Mouse (Mus musculus): ENCODE measurements at regions not wholly inside any gene's neighbourhood (a gene's known extent, or its start where the extent isn't known, plus 50 kb on each side); places are given as distances from the start of the nearest gene placed in this dataset.

DNA sequence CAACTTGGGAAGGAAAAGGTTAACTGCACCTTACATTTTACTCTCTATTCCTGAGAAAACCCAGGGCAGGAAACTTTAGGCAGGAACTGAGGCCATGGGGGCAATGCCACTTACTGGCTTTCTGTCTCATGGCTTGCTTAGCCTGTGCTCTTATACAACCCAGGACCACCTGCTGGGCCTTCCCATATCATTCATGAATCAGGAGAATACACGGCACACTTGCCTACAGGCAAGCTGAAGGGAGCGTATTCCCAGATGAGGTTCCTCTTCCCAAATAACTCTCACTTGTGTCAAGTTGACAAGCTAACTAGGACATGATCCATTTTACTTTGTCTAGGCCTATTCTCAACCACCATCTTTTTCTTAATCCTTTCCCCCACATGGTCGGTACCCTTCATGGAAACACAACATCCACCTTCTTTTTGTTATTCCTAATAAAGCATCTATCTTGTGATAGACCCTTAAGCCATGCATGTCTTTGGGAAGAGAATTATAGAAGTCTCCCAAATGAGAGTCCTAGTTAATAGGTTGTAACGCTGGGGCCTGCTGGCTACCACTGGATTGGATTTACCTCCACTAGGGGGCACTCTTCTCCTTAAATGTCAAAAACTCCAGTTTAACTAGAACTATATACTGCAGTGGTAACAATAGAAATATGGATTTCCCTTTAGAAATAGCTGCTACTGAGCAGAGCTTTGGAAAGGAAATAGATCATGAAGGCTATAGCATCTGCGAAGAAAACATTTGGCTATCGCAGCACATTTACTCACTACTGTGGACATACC is 373.2 kb upstream of the Gm10131 start:
- no peak for TF ChIP-seq USF2 (IDR thresholded peaks at IDR 0.05; ENCODE audit: borderline replicate concordance in 1 of 2, insufficient read depth in 1 of 2, low read depth in 1 of 2, low read length in 2 of 2)
- TF ChIP-seq RAD21 (IDR thresholded peaks at IDR 0.05; ENCODE audit: low read depth, low read length) = peak; percentile 23
- TF ChIP-seq USF1 (IDR thresholded peaks at IDR 0.05; ENCODE audit: low read depth, low read length) = no peak
- TF ChIP-seq SIN3A (IDR thresholded peaks at IDR 0.05; ENCODE audit: low read length) = no peak
- no peak for TF ChIP-seq GABPA (IDR thresholded peaks at IDR 0.05; ENCODE audit: low read depth, low read length)
- no peak for TF ChIP-seq KAT2A (conservative IDR thresholded peaks at IDR 0.05; ENCODE audit: low read depth, low read length)
- peak; percentile 22; the same call in 1 of the 2 replicates for TF ChIP-seq SMC3 (IDR thresholded peaks at IDR 0.05; ENCODE audit: low read depth, low read length)
- TF ChIP-seq RCOR1 (IDR thresholded peaks at IDR 0.05; ENCODE audit: low read depth, low read length) = no peak
- TF ChIP-seq GATA1 (IDR thresholded peaks at IDR 0.05; ENCODE audit: low read depth, low read length) = no peak
- peak; percentile 13 to 33 (median 18); a peak in 4 of 6 replicates for TF ChIP-seq CTCF (IDR thresholded peaks at IDR 0.05 in 2 of 3, conservative IDR thresholded peaks at IDR 0.05 in 1 of 3; ENCODE audit: control insufficient read depth in 1 of 3, insufficient read depth in 1 of 3, low read depth in 2 of 3, low read length in 3 of 3, poor library complexity in 1 of 3, severe bottlenecking in 1 of 3)
- no peak for TF ChIP-seq NRF1 (IDR thresholded peaks at IDR 0.05; ENCODE audit: insufficient read depth, low read depth, low read length, poor library complexity, severe bottlenecking)
- no peak for TF ChIP-seq CHD2 (IDR thresholded peaks at IDR 0.05; ENCODE audit: low read length)
- TF ChIP-seq NELFE (IDR thresholded peaks at IDR 0.05; ENCODE audit: low read depth, low read length) = no peak
- TF ChIP-seq BHLHE40 (IDR thresholded peaks at IDR 0.05; ENCODE audit: borderline replicate concordance, low read depth, low read length) = no peak
- TF ChIP-seq MAZ (IDR thresholded peaks at IDR 0.05; ENCODE audit: low read depth, low read length) = no peak
- TF ChIP-seq POLR2A (IDR thresholded peaks at IDR 0.05; ENCODE audit: control insufficient read depth in 1 of 2, insufficient read depth in 1 of 2, low read depth in 1 of 2, low read length in 2 of 2, poor library complexity in 1 of 2) = no peak
- TF ChIP-seq TBP (IDR thresholded peaks at IDR 0.05; ENCODE audit: low read depth, low read length) = no peak
- no peak for TF ChIP-seq ZMIZ1 (IDR thresholded peaks at IDR 0.05; ENCODE audit: low read depth, low read length)
- H3K36me3 ChIP-seq (ENCODE audit: control insufficient read depth in 1 of 2, insufficient read depth in 2 of 2, low read length in 2 of 2) = no peaks in the 10 kb centered on the region
- no peaks in the 10 kb centered on the region for H3K79me2 ChIP-seq (ENCODE audit: control insufficient read depth, insufficient read depth, low read length, poor library complexity)
- H3K27ac ChIP-seq (ENCODE audit: control insufficient read depth, low read depth, low read length) = no peak overlapping the region
- peak; percentile 8 for DNase-seq (ENCODE audit: low read depth, low spot score)
- no peaks in the 10 kb centered on the region for H3K4me1 ChIP-seq (ENCODE audit: control insufficient read depth in 1 of 2, insufficient read depth in 2 of 2, low read length in 2 of 2)
- H3K9ac ChIP-seq (ENCODE audit: control insufficient read depth, low read depth, low read length, poor library complexity, severe bottlenecking) = no peak overlapping the region
- H3K4me3 ChIP-seq (ENCODE audit: control insufficient read depth in 1 of 2, insufficient read depth in 1 of 2, low read depth in 2 of 2, low read length in 2 of 2) = no peak overlapping the region
- no peaks in the 10 kb centered on the region for H3K9me3 ChIP-seq (replicated peaks; ENCODE audit: insufficient read depth, low read length)
- H3K27me3 ChIP-seq (ENCODE audit: control insufficient read depth in 1 of 2, insufficient read depth in 2 of 2, low read length in 2 of 2) = no peaks in the 10 kb centered on the region

DNA sequence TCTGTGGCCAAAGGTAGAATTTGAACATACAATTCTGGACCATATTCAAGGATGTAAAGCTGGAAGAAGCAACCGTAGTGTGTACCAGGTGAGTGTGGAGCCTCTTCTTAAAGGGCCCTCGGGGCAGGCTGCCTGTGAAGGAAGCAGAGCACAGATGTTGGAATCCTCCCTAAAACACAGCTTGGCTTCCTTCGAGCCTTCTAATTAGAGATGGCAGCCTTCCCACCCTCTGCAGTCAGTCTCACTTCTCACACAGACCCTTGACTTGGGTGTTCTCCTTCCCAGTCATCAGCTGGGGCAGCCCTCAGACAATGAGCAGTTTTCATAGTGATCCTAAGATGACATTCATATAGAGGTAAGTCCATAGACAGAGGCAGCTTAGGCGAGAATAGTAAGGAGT is 371.7 kb upstream of the Gm10131 start:
- no peaks in the 10 kb centered on the region for H3K27me3 ChIP-seq (ENCODE audit: control insufficient read depth in 1 of 2, insufficient read depth in 2 of 2, low read length in 2 of 2)
- no peak for DNase-seq (ENCODE audit: low read depth, low spot score)
- H3K9ac ChIP-seq (ENCODE audit: control insufficient read depth, low read depth, low read length, poor library complexity, severe bottlenecking) = no peak overlapping the region
- no peaks in the 10 kb centered on the region for H3K36me3 ChIP-seq (ENCODE audit: control insufficient read depth in 1 of 2, insufficient read depth in 2 of 2, low read length in 2 of 2)
- H3K79me2 ChIP-seq (ENCODE audit: control insufficient read depth, insufficient read depth, low read length, poor library complexity) = no peaks in the 10 kb centered on the region
- TF ChIP-seq MYC (IDR thresholded peaks at IDR 0.05; ENCODE audit: low read depth, low read length) (no peak), TCF12 (IDR thresholded peaks at IDR 0.05; ENCODE audit: low read depth, low read length) (no peak), UBTF (IDR thresholded peaks at IDR 0.05; ENCODE audit: borderline replicate concordance, insufficient read depth, low read depth, low read length) (no peak), TBP (IDR thresholded peaks at IDR 0.05; ENCODE audit: low read depth, low read length) (no peak), KAT2A (conservative IDR thresholded peaks at IDR 0.05; ENCODE audit: low read depth, low read length) (no peak), GABPA (IDR thresholded peaks at IDR 0.05; ENCODE audit: low read depth, low read length) (no peak), CHD1 (IDR thresholded peaks at IDR 0.05; ENCODE audit: low read depth, low read length) (no peak), POLR2A (IDR thresholded peaks at IDR 0.05; ENCODE audit: control insufficient read depth in 1 of 2, insufficient read depth in 1 of 2, low read depth in 1 of 2, low read length in 2 of 2, poor library complexity in 1 of 2) (no peak), ZKSCAN1 (IDR thresholded peaks at IDR 0.05; ENCODE audit: low read depth, low read length) (no peak), CHD2 (IDR thresholded peaks at IDR 0.05; ENCODE audit: low read length) (no peak), ZNF384 (IDR thresholded peaks at IDR 0.05; ENCODE audit: low read depth, low read length) (no peak), MYB (IDR thresholded peaks at IDR 0.05; ENCODE audit: low read depth, low read length) (no peak), TAL1 (IDR thresholded peaks at IDR 0.05; ENCODE audit: low read length) (no peak), MAFK (IDR thresholded peaks at IDR 0.05; ENCODE audit: borderline replicate concordance, low read depth, low read length) (no peak), USF1 (IDR thresholded peaks at IDR 0.05; ENCODE audit: low read depth, low read length) (no peak), ELF1 (IDR thresholded peaks at IDR 0.05; ENCODE audit: low read depth, low read length) (no peak)
- H3K27ac ChIP-seq (ENCODE audit: control insufficient read depth, low read depth, low read length) = no peak overlapping the region
- no peak overlapping the region for H3K4me3 ChIP-seq (ENCODE audit: control insufficient read depth in 1 of 2, insufficient read depth in 1 of 2, low read depth in 2 of 2, low read length in 2 of 2)
- H3K9me3 ChIP-seq (replicated peaks; ENCODE audit: insufficient read depth, low read length) = no peaks in the 10 kb centered on the region
- H3K4me1 ChIP-seq (ENCODE audit: control insufficient read depth in 1 of 2, insufficient read depth in 2 of 2, low read length in 2 of 2) = no peaks in the 10 kb centered on the region

All from MEL (cell line).